Mouse (Mus musculus) CH12.LX (cell line): ENCODE data around the gene Apeh. TPM values are rescaled to one million over a fixed set of nuclear protein-coding genes. Genes with fewer than 3 reads are reported as not detected.
"Not testable (repeated sequence)": the region's sequence is repeated elsewhere in the genome, so short reads cannot be mapped to it uniquely, and the experiment has no call there.

ENCODE experiments used
- DNase-seq: peaks from one replicate; pipeline ENCODE4 v3.0.0-alpha.2; 2013; ENCODE audit errors: extremely low read depth
- H3K27ac ChIP-seq: 2 replicates; pipeline ENCODE4 v1.5.1; 2012; ENCODE audit warnings: low read depth, mild to moderate bottlenecking, control low read depth, moderate library complexity; ENCODE audit not compliant: insufficient read depth
- H3K27me3 ChIP-seq: replicated peaks from 2 replicates; pipeline ENCODE3; 2012; ENCODE audit warnings: inconsistent platforms
- H3K36me3 ChIP-seq, 2 experiments: replicated peaks in 1 of 2; 2 replicates each; pipeline versions ENCODE3 to v1.6.1; 2012; ENCODE audit warnings: inconsistent platforms in 1 of 2, low read length in 1 of 2, mild to moderate bottlenecking in 1 of 2, mixed read lengths in 1 of 2, moderate library complexity in 1 of 2; ENCODE audit not compliant: control insufficient read depth in 1 of 2, insufficient read depth in 1 of 2
- H3K4me1 ChIP-seq, 2 experiments: 2 replicates each; pipeline ENCODE4 v1.6.1; 2012; ENCODE audit warnings: inconsistent platforms in 1 of 2, moderate library complexity in 1 of 2; ENCODE audit not compliant: insufficient read depth in 2 of 2, control insufficient read depth in 1 of 2
- H3K4me2 ChIP-seq: 2 replicates; pipeline ENCODE4 v1.6.1; 2012; ENCODE audit warnings: low read depth, mild to moderate bottlenecking, control low read depth; ENCODE audit not compliant: poor library complexity, insufficient read depth, severe bottlenecking
- H3K4me3 ChIP-seq, 3 experiments: fragments of 150-350 bp in 1 of 3; sonication (generic) in 1 of 3; replicated peaks in 1 of 3; 2 replicates each; pipeline versions ENCODE3 to v1.5.1; 2011 to 2012; ENCODE audit warnings: low read depth in 2 of 3, low read length in 2 of 3, mild to moderate bottlenecking in 2 of 3, moderate library complexity in 2 of 3, control low read depth in 1 of 3, improper control_type of control experiment in 1 of 3, inconsistent platforms in 1 of 3, mixed read lengths in 1 of 3; ENCODE audit not compliant: poor library complexity in 1 of 3
- H3K79me2 ChIP-seq: replicated peaks from 2 replicates; pipeline ENCODE4 v1.6.1; 2012; ENCODE audit warnings: mild to moderate bottlenecking, moderate library complexity; ENCODE audit not compliant: control insufficient read depth, poor library complexity, insufficient read depth, severe bottlenecking; ENCODE audit errors: extremely low read depth
- H3K9ac ChIP-seq: 2 replicates; pipeline ENCODE4 v1.6.1; 2012; ENCODE audit warnings: low read depth, mild to moderate bottlenecking, control low read depth, moderate library complexity; ENCODE audit not compliant: insufficient read depth
- H3K9me3 ChIP-seq: replicated peaks from 2 replicates; pipeline ENCODE3; 2012; ENCODE audit warnings: low read length, inconsistent platforms, mixed read lengths
- CTCF ChIP-seq, 2 experiments: IDR thresholded peaks in 1 of 2; conservative IDR thresholded peaks in 1 of 2; 2 replicates each; pipeline ENCODE4 v1.5.1; 2011 to 2012; ENCODE audit warnings: low read depth in 2 of 2, low read length in 2 of 2, improper control_type of control experiment in 1 of 2, inconsistent platforms in 1 of 2, mild to moderate bottlenecking in 1 of 2, moderate library complexity in 1 of 2
- E2F4 ChIP-seq: IDR thresholded peaks from 2 replicates; pipeline ENCODE4 v1.6.1; 2011; ENCODE audit warnings: low read depth, low read length, improper control_type of control experiment; ENCODE audit not compliant: insufficient replicate concordance
- ELF1 ChIP-seq: IDR thresholded peaks from 2 replicates; pipeline ENCODE4 v1.6.1; 2014; ENCODE audit warnings: low read depth, mild to moderate bottlenecking, inconsistent platforms, low read length, improper control_type of control experiment
- EP300 ChIP-seq: IDR thresholded peaks from 2 replicates; pipeline ENCODE4 v1.6.1; 2011; ENCODE audit warnings: low read length, improper control_type of control experiment
- GABPA ChIP-seq: IDR thresholded peaks from 2 replicates; pipeline ENCODE4 v1.6.1; 2012; ENCODE audit warnings: low read depth, low read length, improper control_type of control experiment, inconsistent platforms; ENCODE audit not compliant: insufficient replicate concordance
- KAT2A ChIP-seq: IDR thresholded peaks from 2 replicates; pipeline ENCODE4 v1.6.1; 2012; ENCODE audit warnings: low read length, improper control_type of control experiment, inconsistent platforms; ENCODE audit not compliant: insufficient replicate concordance
- MAX ChIP-seq: IDR thresholded peaks from 2 replicates; pipeline ENCODE4 v1.6.1; 2011; ENCODE audit warnings: low read length, improper control_type of control experiment
- MEF2A ChIP-seq: IDR thresholded peaks from 2 replicates; pipeline ENCODE4 v1.6.1; 2014; ENCODE audit warnings: low read depth, mild to moderate bottlenecking, inconsistent platforms, low read length, improper control_type of control experiment, borderline replicate concordance
- MXI1 ChIP-seq: IDR thresholded peaks from 2 replicates; pipeline ENCODE4 v1.6.1; 2011; ENCODE audit warnings: mild to moderate bottlenecking, low read depth, low read length, improper control_type of control experiment
- MYC ChIP-seq: IDR thresholded peaks from 2 replicates; pipeline ENCODE4 v1.6.1; 2011; ENCODE audit warnings: low read depth, mild to moderate bottlenecking, improper control_type of control experiment, low read length
- PAX5 ChIP-seq: IDR thresholded peaks from 2 replicates; pipeline ENCODE4 v1.6.1; 2012; ENCODE audit warnings: low read length, inconsistent platforms, mixed read lengths
- RAD21 ChIP-seq: IDR thresholded peaks from 2 replicates; pipeline ENCODE4 v1.6.1; 2011; ENCODE audit warnings: low read depth, mild to moderate bottlenecking, low read length, improper control_type of control experiment, moderate library complexity
- SMC3 ChIP-seq: IDR thresholded peaks from 2 replicates; pipeline ENCODE4 v1.6.1; 2011; ENCODE audit warnings: low read depth, low read length, improper control_type of control experiment
- USF1 ChIP-seq: IDR thresholded peaks from 2 replicates; pipeline ENCODE4 v1.6.1; 2014; ENCODE audit warnings: low read depth, mild to moderate bottlenecking, inconsistent platforms, low read length, improper control_type of control experiment
- ZC3H11A ChIP-seq: IDR thresholded peaks from 2 replicates; pipeline ENCODE4 v1.6.1; 2012; ENCODE audit warnings: low read depth, mild to moderate bottlenecking, inconsistent platforms, low read length, improper control_type of control experiment
- ZKSCAN1 ChIP-seq: IDR thresholded peaks from 2 replicates; pipeline ENCODE4 v1.6.1; 2012; ENCODE audit warnings: low read depth, inconsistent platforms, low read length, improper control_type of control experiment, borderline replicate concordance
- dilution Hi-C: fragments of 300-500 bp; cut with MboI; formaldehyde crosslinking; loops from 2 replicates; pipeline ENCODE4 v1.14.3; 2020; ENCODE audit warnings: low sequenced_read_pairs; ENCODE audit not compliant: extremely low pct_unique_long_range_greater_than_20kb, extremely low pct_ligation_motif_present
- in situ Hi-C: fragments of 300-500 bp; cut with MboI; formaldehyde crosslinking; loops from 3 replicates; pipeline ENCODE4 v1.14.3; 2019; ENCODE audit warnings: low sequenced_read_pairs, low pct_ligation_motif_present, low pct_unique_long_range_greater_than_20kb, mixed read lengths
- polyA plus RNA-seq: library from polyadenylated mRNA; unstranded; fragments of >175 nt; gene quantifications from 2 replicates; pipeline ENCODE4 v1.2.1, GENCODE M21; 2012; ENCODE audit warnings: low read depth; ENCODE audit not compliant: insufficient read length
- total RNA-seq, 2 experiments: library from RNA; depleted of rRNA; stranded (reverse); fragments of 300-350 nt in 1 of 2; fragments of >200 nt in 1 of 2; gene quantifications; 2 replicates each; pipeline ENCODE4 v1.2.3; 2012 to 2014

The Apeh gene
- total and polyA plus RNA-seq, 3 experiments = 36.2 to 69.5 (median 53.2) TPM

DNA sequence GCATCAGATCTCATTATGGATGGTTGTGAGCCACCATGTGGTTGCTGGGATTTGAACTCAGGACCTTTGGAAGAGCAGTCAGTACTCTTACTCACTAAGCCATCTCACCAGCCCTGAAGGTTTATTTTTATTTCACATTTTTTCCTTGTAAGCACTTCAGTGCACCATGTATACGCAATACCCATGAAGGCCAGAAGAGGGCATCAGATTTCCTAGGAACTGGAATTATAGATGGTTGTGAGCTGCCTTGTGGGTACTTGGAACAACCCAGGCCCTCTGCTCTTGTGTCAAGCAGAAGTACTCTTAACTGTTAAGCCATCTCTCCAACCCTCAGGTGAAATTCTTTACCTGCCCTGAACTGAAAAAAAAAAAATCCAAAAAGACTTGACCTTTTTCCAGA is 41.8 kb upstream of the Apeh start:
- no peak overlapping the region for H3K4me2 ChIP-seq
- no peak overlapping the region for H3K27ac ChIP-seq
- H3K4me1 ChIP-seq = no peaks in the 10 kb centered on the region
- no peak overlapping the region for H3K4me3 ChIP-seq
- no peaks in the 10 kb centered on the region for H3K9me3 ChIP-seq
- no peak for TF ChIP-seq PAX5
- TF ChIP-seq SMC3 = peak; percentile 67
- TF ChIP-seq GABPA = no peak
- peak; percentile 50 for TF ChIP-seq RAD21
- peak; percentile 49 to 67 for TF ChIP-seq CTCF (conservative IDR thresholded peaks at IDR 0.05 in 1 of 2, IDR thresholded peaks at IDR 0.05 in 1 of 2; ENCODE audit: low read depth in 2 of 2, low read length in 2 of 2)
- TF ChIP-seq ZC3H11A = peak; percentile 8; the same call in 1 of the 2 replicates
- no peak for TF ChIP-seq ZKSCAN1
- TF ChIP-seq KAT2A = no peak
- dilution Hi-C loops (no loop called here), in situ Hi-C loops (no loop called here)
- peaks cover 28% of the 10 kb centered on the region for H3K27me3 ChIP-seq
- H3K36me3 ChIP-seq = no peaks in the 10 kb centered on the region
- DNase-seq = peak; percentile 50
- H3K79me2 ChIP-seq = no peaks in the 10 kb centered on the region
- no peak overlapping the region for H3K9ac ChIP-seq

DNA sequence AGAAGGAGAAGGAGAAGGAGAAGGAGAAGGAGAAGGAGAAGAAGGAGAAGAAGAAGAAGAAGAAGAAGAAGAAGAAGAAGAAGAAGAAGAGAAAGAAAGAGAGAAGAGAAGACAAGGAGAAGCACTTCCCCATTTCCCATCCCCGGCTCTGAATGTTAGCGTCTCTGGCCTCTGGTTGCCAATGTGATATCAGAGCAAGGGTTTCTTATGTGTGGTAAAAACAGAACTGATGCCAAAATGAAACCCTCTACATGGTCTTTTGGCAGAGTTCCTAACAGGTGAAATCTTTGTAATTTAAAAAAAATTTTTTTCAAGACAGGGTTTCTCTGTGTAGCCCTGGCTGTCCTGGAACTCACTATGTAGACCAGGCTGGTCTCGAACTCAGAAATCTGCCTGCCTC is 41.3 kb upstream of the Apeh start:
- H3K79me2 ChIP-seq, H3K36me3 ChIP-seq, H3K9ac ChIP-seq, H3K9me3 ChIP-seq, dilution Hi-C loops, H3K4me1 ChIP-seq, H3K4me3 ChIP-seq, H3K4me2 ChIP-seq, H3K27ac ChIP-seq, in situ Hi-C loops, DNase-seq: not testable (repeated sequence)
- H3K27me3 ChIP-seq = peaks cover 28% of the 10 kb centered on the region

DNA sequence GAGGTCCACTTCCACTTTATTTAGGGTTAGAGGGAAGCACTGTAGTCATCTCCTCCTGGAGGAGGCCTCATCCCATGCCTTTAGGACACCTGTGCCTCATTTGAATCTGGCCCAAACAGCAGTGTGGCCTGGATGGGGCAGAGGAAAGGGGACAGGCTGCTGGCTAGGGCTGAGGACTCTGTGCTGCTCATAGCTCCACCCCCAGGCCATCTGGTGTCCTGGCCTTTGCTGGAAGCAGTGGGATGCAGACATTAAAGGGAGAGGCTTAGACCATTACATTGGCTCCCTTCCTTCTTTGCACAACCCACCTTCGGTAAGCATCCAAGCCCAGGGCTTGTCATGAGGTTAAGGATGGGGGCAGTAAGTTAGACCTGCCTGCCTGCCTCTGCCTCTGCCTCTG is 39.1 kb upstream of the Apeh start:
- Histone ChIP-seq H3K4me1 (peaks cover 2 to 6% of the 10 kb centered on the region in 2 experiments), H3K36me3 (no peaks in the 10 kb centered on the region), H3K4me2 (no peak overlapping the region), H3K27ac (no peak overlapping the region), H3K9me3 (no peaks in the 10 kb centered on the region), H3K27me3 (peaks cover 24% of the 10 kb centered on the region), H3K79me2 (no peaks in the 10 kb centered on the region), H3K9ac (no peak overlapping the region), H3K4me3 (no peak overlapping the region)
- no peak for TF ChIP-seq MXI1
- no peak for TF ChIP-seq E2F4
- no peak for TF ChIP-seq ELF1
- TF ChIP-seq CTCF (conservative IDR thresholded peaks at IDR 0.05 in 1 of 2, IDR thresholded peaks at IDR 0.05 in 1 of 2; ENCODE audit: low read depth in 2 of 2, low read length in 2 of 2) = no peak
- TF ChIP-seq MYC = no peak
- TF ChIP-seq MEF2A = no peak
- no peak for TF ChIP-seq MAX
- TF ChIP-seq GABPA = no peak
- no peak for TF ChIP-seq PAX5
- no peak for TF ChIP-seq USF1
- TF ChIP-seq EP300 = no peak
- dilution Hi-C loops (no loop called here), in situ Hi-C loops (no loop called here)
- no peak for DNase-seq
